Mouse (Mus musculus) olfactory bulb, adult 2 months (tissue): ENCODE results near the gene Slc12a8. TPM values are rescaled to one million over a fixed set of nuclear protein-coding genes. Genes with fewer than 3 reads are reported as not detected.

Experiments used
- H3K27ac ChIP-seq: fragments of 200-500 bp; 2 replicates; pipeline ENCODE4 v1.5.1; 2012; ENCODE audit warnings: low read depth, low read length; ENCODE audit not compliant: insufficient read depth
- H3K4me1 ChIP-seq: fragments of 200-500 bp; 2 replicates; pipeline ENCODE4 v1.6.1; 2012; ENCODE audit warnings: low read length; ENCODE audit not compliant: control insufficient read depth, insufficient read depth
- H3K4me3 ChIP-seq: fragments of 200-500 bp; 2 replicates; pipeline ENCODE4 v1.5.1; 2012; ENCODE audit warnings: mild to moderate bottlenecking, low read depth, low read length, moderate library complexity; ENCODE audit not compliant: insufficient read depth
- CTCF ChIP-seq: fragments of 200-500 bp; IDR thresholded peaks from 2 replicates; pipeline ENCODE4 v1.5.1; 2012; ENCODE audit warnings: low read depth, mild to moderate bottlenecking, low read length, moderate library complexity; ENCODE audit not compliant: insufficient read depth
- POLR2A ChIP-seq: fragments of 200-500 bp; IDR thresholded peaks from 2 replicates; pipeline ENCODE4 v1.6.1; 2012; ENCODE audit warnings: mild to moderate bottlenecking, low read depth, low read length, moderate library complexity; ENCODE audit not compliant: insufficient read depth
- WGBS: fragments of 180-500 bp; shearing (Covaris S2); methylation state at CpG from one replicate; pipeline ENCODE4 v1.1.7; 2018; 5-methylcytosine and 5-hydroxymethylcytosine counted together
- polyA plus RNA-seq: library from polyadenylated mRNA; stranded (reverse); fragments of >200 nt; gene quantifications from 2 replicates; pipeline ENCODE4 v1.2.4, GENCODE M21; 2012; ENCODE audit warnings: low replicate concordance; ENCODE audit not compliant: missing spikeins, insufficient read depth, insufficient read length

The Slc12a8 gene
- polyA plus RNA-seq, 1 experiment, result not detected

DNA sequence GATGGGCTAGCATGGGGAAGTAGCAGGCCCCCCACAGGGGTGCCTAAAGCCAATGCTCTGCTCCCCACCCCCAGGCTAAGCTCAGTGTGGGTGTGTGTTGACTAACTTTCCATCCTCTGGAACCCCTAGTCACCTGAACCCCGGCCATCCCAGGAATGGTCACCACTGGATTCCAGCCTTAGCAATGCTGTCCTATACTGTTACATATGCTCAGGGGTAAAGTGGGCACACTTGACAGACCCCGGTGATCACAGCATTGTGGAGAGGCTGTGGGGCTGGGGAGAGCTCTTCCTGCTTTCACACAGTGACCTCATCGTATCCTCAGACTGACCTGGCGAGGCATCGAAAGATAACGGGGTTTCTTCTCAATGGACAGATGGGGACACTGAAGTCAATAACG, 163.1 kb downstream of the Slc12a8 start:
- no peak overlapping the region for H3K27ac ChIP-seq
- no peak overlapping the region for H3K4me3 ChIP-seq
- no peaks in the 10 kb centered on the region for H3K4me1 ChIP-seq
- 91% methylated on average over 7 of the region's 7 CpGs for WGBS
- TF ChIP-seq CTCF (no peak), POLR2A (no peak)

DNA sequence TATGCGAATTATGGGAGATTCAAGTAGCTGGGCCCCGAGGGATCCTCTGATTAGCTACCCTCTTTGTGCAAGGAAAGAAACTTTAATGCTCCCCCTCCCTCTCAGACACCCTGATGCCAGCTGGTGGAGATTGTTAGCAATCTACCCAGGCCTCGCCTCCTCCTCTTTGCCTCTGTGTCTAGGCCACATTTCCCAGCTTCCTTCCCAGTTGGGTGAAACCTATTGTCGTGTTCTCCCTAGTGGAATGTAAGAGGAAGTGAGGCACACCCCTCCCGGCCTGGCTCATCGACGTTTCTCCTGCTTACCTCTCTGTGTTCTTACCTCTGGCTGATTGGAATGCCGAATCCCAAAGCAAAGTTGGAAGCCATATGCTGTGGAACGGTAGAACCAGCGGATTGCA, 163.7 kb downstream of the Slc12a8 start:
- H3K4me1 ChIP-seq, result no peaks in the 10 kb centered on the region
- WGBS, result 70% methylated on average over 10 of the region's 10 CpGs
- H3K4me3 ChIP-seq, result no peak overlapping the region
- no peak overlapping the region for H3K27ac ChIP-seq
- TF ChIP-seq POLR2A (no peak), CTCF (no peak)

DNA sequence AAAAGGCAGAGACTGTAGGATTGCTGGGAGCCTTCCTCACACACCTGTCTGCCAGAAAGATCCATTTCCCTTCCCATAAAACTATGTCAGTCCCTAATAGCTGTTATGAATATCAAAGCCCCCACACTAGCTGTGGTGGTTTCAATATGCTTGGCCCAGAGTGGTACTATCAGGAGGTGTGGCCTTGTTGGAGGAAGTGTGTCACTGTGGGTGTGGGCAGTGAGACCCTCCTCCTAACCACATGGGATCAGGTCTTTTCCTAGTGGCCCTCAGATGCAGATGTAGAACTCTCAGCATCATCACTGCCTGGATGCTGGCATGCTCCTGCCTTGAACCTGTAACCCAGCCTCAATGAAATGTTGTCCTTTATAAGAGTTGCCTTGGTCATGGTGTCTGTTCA, 164.5 kb downstream of the Slc12a8 start:
- TF ChIP-seq CTCF, result no peak
- TF ChIP-seq POLR2A, result no peak
- no peak overlapping the region for H3K27ac ChIP-seq
- H3K4me3 ChIP-seq, result no peak overlapping the region
- no peaks in the 10 kb centered on the region for H3K4me1 ChIP-seq

DNA sequence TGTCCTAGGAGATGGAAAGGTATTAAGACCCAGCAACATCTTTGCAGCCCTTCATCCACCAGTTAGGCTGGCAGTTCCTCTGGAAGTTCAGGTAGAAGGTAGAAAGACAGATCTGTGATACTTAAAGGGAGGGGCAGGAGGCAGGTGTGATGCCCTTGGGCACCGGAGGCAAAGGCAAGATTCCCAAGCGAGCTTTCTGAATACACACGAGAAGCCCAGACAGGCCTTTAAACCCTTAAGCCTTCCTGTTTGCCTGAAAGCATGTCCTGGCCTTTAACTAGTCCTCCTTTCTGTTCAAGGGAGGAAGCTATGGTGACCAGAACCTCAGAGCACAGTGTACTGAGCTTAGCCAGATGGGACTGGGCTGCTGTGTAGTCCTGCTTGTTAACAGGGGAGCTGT, 165.5 kb downstream of the Slc12a8 start:
- Histone ChIP-seq H3K27ac (no peak overlapping the region), H3K4me1 (peaks cover 2% of the 10 kb centered on the region; the same call in 1 of the 2 replicates), H3K4me3 (no peak overlapping the region)
- TF ChIP-seq CTCF, result no peak
- no peak for TF ChIP-seq POLR2A
- WGBS, result 94% methylated on average over 3 of the region's 3 CpGs

DNA sequence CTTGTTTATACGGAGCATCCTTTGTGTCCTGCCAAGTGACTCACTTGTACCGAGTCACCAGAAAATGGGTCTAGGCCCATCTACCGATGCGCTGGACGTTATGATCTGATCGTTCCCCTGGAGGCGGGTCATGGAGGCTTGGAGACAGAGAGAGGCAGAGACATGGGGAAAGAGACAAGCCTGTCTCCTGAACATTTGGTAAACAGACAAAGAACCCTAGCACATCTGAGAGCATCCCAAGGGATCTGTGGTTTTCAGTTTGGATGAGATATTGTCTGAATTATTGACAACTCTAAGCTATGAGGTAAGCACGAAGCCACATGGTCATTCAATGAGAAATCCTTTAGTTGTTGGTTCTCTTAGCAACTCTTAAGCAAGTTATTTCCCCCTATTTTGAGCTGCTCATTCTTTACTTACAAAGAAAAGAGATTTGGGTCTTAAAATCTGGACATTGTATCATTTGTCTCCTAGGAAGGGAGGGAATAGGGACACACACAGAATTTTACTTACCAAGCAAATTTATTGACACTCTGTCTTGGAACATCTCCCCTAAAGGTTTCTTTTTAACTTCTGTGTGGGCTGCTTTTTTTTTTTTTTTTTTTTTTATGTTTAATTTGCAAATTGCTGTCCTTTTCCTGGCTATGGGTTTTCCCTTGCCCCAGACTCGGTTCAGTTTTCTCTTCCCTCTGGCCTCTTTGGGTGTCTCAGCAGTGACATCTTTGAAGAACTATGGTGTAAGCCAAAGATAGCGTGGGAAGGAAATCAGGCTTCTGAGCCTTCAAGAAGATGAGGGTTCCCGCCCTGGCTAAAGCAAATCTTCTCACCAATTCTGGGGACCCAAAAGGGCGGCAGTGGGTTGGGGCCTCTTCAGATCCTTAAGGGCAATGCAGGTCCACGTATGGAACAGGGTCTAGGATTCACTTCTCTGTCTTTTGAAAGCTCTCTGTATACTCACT, 166.4 kb downstream of the Slc12a8 start:
- 80% methylated on average over 13 of the region's 13 CpGs for WGBS
- TF ChIP-seq CTCF (no peak), POLR2A (no peak)
- H3K27ac ChIP-seq, result no peak overlapping the region

DNA sequence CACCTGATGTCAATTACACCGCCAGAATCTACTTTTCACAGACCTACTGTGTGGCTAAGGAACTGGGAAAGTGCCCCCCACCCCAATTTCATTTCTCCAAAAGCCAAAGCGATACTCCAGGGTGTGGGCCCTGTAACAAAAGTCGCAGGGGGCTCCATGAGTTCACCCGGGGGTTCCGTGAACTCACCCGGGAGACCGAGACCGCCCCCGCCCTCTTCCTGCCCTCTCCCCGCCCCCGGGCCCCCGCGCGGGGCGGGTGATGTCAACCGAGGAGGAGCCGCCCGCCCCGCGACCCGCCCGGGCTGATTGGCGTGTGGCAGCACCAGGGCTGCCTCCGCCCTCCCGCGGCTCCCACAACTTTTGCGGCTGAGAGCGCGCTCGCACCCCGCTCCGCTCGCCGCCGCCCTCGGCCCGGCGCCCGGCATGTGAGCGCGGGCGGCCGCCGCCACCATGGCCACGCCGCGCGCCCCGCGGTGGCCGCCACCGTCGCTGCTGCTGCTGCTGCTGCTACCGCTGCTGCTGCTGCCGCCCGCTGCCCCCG, 167.1 kb downstream of the Slc12a8 start, which contains the start of gene Heg1:
TSS of gene Heg1 (plus strand) at position 209 of the 541 bp plus-strand sequence.
- Histone ChIP-seq H3K4me3 (peak within 1 kb of the TSS; percentile 91), H3K4me1 (peaks cover 2% of the 10 kb centered on the region; the same call in 1 of the 2 replicates), H3K27ac (0 out of 2 replicates have a peak within 1 kb of the TSS, but pooled peaks have one; percentile 12)
- 1% methylated on average over 55 of the region's 57 CpGs for WGBS
- no peak for TF ChIP-seq POLR2A
- TF ChIP-seq CTCF, result no peak

More for the DNA sequence above, 166.4 kb downstream of the Slc12a8 start:
- peaks cover 2% of the 10 kb centered on the region; the same call in 1 of the 2 replicates for H3K4me1 ChIP-seq
- 0 out of 2 replicates have a peak overlapping the region, but pooled peaks have one; percentile 91 for H3K4me3 ChIP-seq

DNA sequence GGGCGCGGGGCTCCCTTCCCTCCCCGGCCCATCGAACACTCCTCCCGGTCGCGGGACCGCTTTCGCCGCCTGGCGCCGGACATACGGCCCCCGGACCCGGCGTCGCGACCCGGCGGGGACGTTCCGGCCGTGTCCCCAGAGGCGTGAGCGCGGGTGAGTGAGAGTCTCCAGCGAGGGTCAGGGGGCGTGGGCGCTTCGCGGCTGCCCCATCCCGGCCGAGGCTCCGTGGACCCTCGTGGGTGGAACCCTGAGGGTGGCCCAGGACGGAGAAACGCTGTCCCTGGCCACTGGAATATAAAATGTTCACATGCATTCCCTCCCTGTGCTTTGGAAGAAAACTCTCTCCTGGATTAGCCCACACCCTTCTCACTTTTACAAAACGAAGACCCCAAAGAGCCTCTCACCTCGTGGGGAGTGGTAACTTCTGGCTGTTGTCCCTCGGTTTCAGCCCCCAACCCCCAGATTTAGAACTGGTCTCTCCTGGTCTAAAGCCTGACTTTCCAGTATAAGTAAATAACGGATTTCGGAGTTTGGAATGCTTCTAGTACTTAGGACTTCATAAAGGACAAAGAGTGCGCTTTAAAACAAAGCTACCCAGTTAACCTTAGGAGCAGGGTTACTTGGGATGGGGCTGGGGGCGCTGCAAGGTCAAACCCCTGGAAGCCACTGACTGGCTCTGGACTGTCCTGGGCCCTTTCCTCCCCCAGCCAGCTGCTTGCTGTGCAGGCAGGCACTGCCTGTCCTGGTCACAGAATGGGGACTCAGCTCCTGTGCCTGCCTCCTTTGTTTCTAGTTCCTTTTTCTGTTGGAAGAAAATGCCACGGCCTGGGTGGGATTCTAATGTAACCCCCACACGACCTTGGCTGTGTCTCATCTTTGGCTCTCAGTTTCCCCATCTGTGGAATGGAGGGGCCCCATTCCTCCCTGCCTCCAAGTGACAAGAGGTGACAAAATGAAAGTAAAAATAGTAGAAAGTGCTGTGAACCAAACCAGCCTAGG, 167.9 kb downstream of the Slc12a8 start:
- 4% methylated on average over 46 of the region's 46 CpGs for WGBS
- Histone ChIP-seq H3K4me1 (peaks cover 2% of the 10 kb centered on the region; the same call in 1 of the 2 replicates), H3K4me3 (peak overlapping the region; percentile 91), H3K27ac (0 out of 2 replicates have a peak overlapping the region, but pooled peaks have one; percentile 12)
- no peak for TF ChIP-seq POLR2A
- no peak for TF ChIP-seq CTCF

DNA sequence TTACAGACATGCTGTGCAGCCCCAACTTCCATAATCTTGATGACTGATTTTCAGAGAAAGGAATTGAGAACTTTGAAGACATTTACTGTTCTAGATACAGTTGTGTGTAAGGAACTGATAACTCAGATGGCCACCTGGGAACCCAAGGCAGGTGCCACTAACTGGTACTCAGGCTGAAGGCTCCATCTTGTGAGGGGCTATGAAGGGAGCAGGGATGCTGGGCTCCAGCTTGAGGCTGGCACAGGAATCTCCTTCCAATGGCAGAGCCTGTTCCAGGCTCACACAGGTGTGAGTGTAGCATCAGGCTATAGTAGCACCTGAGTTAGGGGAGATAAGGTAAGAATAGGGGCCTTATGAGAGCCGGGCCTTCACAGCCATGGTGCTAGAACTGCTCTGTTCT, 168.9 kb downstream of the Slc12a8 start:
- H3K27ac ChIP-seq, result no peak overlapping the region
- no peak overlapping the region for H3K4me3 ChIP-seq
- TF ChIP-seq POLR2A (no peak), CTCF (no peak)
- 84% methylated on average over 1 of the region's 1 CpGs for WGBS
- H3K4me1 ChIP-seq, result peaks cover 2% of the 10 kb centered on the region; the same call in 1 of the 2 replicates
